Mouse (Mus musculus): Measurements from ENCODE around the gene Nsd2. TPM values are rescaled to one million over a fixed set of nuclear protein-coding genes. Genes with fewer than 3 reads are reported as not detected.
A peak's percentile ranks its signal among the peaks of the same experiment; 100 is the strongest.

The Nsd2 gene
- polyA plus RNA-seq (2015; fragmentation: Nextera tagmentation; extraction: Ambion mirVana): 78.6 and 81.6 TPM in 2 replicates

DNA sequence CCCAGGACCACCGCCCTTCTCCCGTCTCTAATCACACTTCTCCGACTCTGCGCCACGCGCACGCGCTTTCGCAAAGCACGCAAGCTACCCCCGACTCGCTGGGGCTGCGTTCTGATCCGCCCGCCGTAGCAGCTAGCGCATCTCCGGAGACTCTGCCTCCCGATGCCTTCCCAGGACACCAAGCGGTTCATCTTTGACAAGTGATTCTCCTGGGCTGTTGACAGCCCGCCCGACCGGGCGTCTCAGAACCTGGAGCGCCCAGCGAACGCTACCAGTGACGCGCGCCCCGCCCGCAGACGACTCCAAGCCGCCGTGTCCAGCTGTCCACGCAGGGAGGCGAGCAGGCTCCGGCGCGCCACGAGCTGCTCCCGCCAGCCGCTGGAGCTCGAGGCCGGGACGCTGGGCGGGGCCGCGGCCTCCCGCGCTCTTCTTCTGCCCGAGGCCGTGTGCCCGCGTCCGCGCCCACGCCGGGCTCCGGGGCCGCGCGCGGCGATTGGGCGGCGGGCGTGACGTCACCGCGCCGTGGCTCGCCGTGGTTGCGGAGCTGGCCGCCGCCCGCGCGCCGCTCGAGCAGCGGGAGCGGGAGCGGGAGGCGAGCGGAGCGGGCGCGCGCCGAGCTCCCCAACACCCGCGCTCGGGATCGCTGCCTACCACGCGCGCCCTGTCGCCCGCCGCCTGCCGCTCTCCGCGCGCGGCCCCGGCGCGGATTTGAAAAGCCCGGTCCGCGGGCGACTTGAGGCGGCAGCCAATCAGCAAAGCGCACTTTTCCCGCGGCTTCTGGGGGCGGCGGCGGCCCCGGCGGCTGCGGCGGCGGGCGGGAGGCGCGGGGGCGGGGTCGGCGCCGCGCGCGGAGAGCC is at the start of gene Nsd2:
Gene Nsd2 (plus strand): TSS at position 850 of the 857 bp plus-strand sequence.
- ATAC-seq (replicated peaks): peak; percentile 90
- Histone ChIP-seq H3K9me3 (no peaks in the 10 kb centered on the region), H3K4me3 (peak within 1 kb of the TSS; percentile 99), H3K4me2 (peak within 1 kb of the TSS; percentile 88), H3K27ac (peak within 1 kb of the TSS; percentile 100), H3K36me3 (replicated peaks) (no peaks in the 10 kb centered on the region), H3K9ac (peak within 1 kb of the TSS; percentile 98), H3K27me3 (replicated peaks) (no peaks in the 10 kb centered on the region), H3K4me1 (peaks cover 43% of the 10 kb centered on the region)
- WGBS: under 1% methylated on average over 124 of the region's 136 CpGs

DNA sequence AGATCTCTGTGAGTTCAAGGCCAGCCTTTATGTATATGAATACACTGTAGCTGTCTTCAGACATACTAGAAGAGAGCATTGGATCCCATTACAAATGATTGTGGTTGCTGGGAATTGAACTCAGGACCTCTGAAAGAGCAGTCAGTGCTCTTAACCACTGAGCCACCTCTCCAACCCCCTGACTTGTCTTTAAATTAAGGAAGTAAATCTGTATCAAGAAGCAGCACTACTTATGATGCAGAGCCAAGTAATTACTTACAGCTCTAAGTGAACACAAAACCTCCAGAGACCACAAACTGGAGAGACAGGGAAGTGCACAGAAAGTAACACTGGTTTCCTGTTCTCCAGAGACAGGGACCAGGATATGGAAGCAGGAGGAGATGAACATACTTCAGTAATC is 43.3 kb upstream of the Nsd2 start:
- Histone ChIP-seq H3K4me3 (no peak overlapping the region), H3K4me1 (peaks cover 18% of the 10 kb centered on the region), H3K9ac (no peak overlapping the region), H3K9me3 (no peaks in the 10 kb centered on the region), H3K4me2 (no peak overlapping the region), H3K27ac (no peak overlapping the region), H3K27me3 (replicated peaks) (no peaks in the 10 kb centered on the region), H3K36me3 (replicated peaks) (peaks cover 5% of the 10 kb centered on the region; the same call in 1 of the 2 replicates)
- ATAC-seq (replicated peaks): no peak

DNA sequence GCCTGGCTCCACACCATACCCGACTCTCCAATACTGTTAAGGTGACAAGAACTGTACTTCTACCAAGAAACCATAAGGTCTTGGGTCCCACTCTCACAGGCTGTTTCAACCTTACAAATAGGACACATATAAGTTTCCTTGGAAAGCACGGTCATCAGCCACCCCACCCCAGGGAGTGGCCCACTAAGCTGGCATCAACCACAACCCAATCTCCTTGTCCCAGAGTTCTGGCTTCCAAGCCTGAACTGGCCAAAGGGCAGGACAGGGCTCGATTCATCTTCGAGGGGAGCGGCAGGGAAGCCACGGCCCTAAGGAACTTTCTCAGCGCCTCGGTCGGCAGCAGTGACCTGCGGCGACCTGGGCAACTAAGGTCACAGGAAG is 38.6 kb upstream of the Nsd2 start:
- peak; percentile 25 for ATAC-seq (replicated peaks)
- H3K9ac ChIP-seq: peak overlapping the region; percentile 95
- peak overlapping the region; percentile 91 for H3K27ac ChIP-seq
- peak overlapping the region; percentile 96 for H3K4me3 ChIP-seq
- 5% methylated on average over 11 of the region's 11 CpGs for WGBS
- H3K36me3 ChIP-seq (replicated peaks): peaks cover 5% of the 10 kb centered on the region; the same call in 1 of the 2 replicates
- peaks cover 23% of the 10 kb centered on the region for H3K4me1 ChIP-seq
- peak overlapping the region; percentile 85 for H3K4me2 ChIP-seq
- no peaks in the 10 kb centered on the region for H3K27me3 ChIP-seq (replicated peaks)
- H3K9me3 ChIP-seq: no peaks in the 10 kb centered on the region

DNA sequence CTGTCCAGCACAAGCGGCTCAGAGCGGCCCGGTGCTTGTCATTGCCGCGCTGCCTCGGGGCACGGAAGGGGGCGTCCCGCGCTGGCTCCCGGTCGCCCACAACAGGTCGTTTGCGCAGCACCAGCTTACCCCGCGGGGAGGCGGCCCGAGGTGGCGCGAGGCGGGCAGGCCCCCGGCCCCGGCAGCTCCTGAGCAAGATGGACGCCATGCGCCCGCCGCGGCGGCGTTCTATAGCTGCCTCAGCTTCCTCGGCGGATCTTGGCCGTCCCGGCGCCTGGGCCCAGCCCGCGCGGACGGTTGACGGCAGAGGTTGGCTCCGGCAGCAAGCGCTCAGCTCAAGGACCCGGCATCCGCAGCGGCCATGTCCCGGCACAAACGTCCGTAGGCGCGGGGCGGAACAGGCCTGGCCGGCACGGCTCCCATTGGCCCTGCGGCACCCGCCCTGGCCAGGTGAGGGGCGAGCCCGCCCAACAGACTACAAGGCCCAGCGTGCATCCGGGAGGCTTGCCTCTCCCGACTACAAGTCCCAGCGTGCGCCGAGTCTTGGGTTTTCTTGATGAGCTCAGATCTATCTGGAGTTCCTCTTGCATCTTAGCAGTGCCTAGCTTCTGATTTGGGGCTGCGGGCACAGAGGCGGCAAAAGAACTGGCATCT is 38.1 kb upstream of the Nsd2 start, which contains the start of gene Letm1:
Gene Letm1 (minus strand): TSS at position 473 of the 654 bp plus-strand sequence.
- Histone ChIP-seq H3K27ac (peak within 1 kb of the TSS; percentile 91), H3K4me2 (peak within 1 kb of the TSS; percentile 85), H3K27me3 (replicated peaks) (no peaks in the 10 kb centered on the region), H3K36me3 (replicated peaks) (peaks cover 5% of the 10 kb centered on the region; the same call in 1 of the 2 replicates), H3K9me3 (no peaks in the 10 kb centered on the region), H3K4me1 (peaks cover 23% of the 10 kb centered on the region), H3K4me3 (peak within 1 kb of the TSS; percentile 96), H3K9ac (peak within 1 kb of the TSS; percentile 95)
- peak; percentile 100 for ATAC-seq (replicated peaks)
- under 1% methylated on average over 65 of the region's 65 CpGs for WGBS

DNA sequence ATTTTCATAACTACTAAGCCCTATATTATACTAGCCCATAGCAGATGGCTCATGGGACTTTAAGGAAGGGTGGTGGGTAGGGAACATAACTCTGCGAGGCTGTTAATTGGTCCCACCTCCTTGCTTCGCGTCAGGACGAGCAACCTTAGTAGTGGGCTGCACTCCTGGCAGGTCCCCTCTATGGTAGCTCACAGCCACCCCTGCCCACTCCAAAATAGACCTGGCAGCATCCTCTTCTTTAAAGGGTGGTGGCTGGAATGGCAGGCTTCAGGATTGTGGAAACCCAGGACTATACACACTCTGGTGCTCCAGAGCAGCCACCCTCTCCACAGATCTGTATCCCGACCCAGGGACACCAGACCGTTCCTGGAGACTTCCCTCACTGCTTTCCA is 37.5 kb upstream of the Nsd2 start:
- peak overlapping the region; percentile 85 for H3K4me2 ChIP-seq
- WGBS: 7% methylated on average over 6 of the region's 6 CpGs
- H3K4me3 ChIP-seq: peak overlapping the region; percentile 96
- no peaks in the 10 kb centered on the region for H3K27me3 ChIP-seq (replicated peaks)
- H3K4me1 ChIP-seq: peaks cover 23% of the 10 kb centered on the region
- peak overlapping the region; percentile 95 for H3K9ac ChIP-seq
- H3K27ac ChIP-seq: peak overlapping the region; percentile 91
- ATAC-seq (replicated peaks): peak; percentile 84
- no peaks in the 10 kb centered on the region for H3K9me3 ChIP-seq
- no peaks in the 10 kb centered on the region for H3K36me3 ChIP-seq (replicated peaks)

DNA sequence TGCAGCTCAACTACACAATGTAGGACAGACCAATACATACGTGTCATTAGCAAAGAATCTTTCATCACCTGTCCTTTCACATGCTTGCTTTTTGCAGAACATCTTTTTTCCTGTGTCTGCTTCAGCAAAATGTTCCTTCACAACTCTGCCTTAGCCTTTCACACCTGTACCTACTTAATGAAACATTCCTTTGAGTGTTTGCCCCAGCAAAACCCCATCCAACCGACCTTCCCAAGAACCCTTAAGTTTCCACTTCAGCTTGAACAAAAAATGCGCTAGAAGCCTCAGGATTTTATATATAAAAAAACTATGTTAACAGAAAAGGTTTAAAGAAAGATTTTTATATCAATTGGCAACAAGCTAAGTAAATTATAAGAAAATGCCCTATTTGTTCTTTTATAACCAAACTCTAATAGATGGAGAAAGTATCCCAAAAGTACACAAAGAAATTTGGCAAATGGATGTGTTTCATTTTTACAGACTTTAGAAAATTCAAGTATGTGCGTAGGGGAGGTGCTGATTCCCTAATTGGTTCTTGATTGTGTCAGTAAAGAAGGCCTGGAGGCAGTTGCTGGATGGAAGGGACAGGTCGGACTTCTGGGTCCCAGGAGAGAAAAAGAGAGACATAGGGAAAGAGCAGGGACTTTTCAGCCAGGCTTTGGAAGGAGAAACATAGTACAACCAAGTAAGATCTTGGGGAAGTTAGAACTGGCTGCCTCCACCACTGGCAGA is 28.4 kb upstream of the Nsd2 start:
- no peak overlapping the region for H3K4me3 ChIP-seq
- no peak overlapping the region for H3K9ac ChIP-seq
- H3K27me3 ChIP-seq (replicated peaks): no peaks in the 10 kb centered on the region
- H3K4me1 ChIP-seq: no peaks in the 10 kb centered on the region
- no peak overlapping the region for H3K4me2 ChIP-seq
- 78% methylated on average over 5 of the region's 5 CpGs for WGBS
- no peaks in the 10 kb centered on the region for H3K9me3 ChIP-seq
- no peak overlapping the region for H3K27ac ChIP-seq
- no peak for ATAC-seq (replicated peaks)
- no peaks in the 10 kb centered on the region for H3K36me3 ChIP-seq (replicated peaks)

DNA sequence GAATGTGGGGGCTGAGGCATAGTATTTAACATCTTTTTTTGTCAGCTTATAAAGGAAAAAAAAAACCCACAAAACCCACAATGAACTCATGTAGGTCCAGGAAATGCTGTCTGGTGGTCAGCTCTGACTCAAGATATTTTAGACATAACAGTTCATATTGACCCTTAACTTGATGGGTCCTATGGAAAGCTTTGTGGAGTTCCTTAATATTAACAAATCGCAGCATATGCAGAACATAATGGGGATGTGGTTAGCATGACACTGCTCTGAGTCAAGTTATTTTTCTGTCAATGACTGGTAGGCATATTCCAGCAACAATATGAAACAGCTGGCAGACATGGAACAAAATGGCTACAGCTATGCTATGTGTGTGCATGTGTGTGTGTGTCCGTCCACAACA is 17.2 kb upstream of the Nsd2 start:
- no peak overlapping the region for H3K4me2 ChIP-seq
- H3K9ac ChIP-seq: no peak overlapping the region
- no peaks in the 10 kb centered on the region for H3K36me3 ChIP-seq (replicated peaks)
- peaks cover 4% of the 10 kb centered on the region; the same call in 1 of the 2 replicates for H3K9me3 ChIP-seq
- H3K27ac ChIP-seq: no peak overlapping the region
- no peak overlapping the region for H3K4me3 ChIP-seq
- ATAC-seq (replicated peaks): no peak
- H3K27me3 ChIP-seq (replicated peaks): no peaks in the 10 kb centered on the region
- no peaks in the 10 kb centered on the region for H3K4me1 ChIP-seq
- WGBS: 91% methylated on average over 2 of the region's 2 CpGs

DNA sequence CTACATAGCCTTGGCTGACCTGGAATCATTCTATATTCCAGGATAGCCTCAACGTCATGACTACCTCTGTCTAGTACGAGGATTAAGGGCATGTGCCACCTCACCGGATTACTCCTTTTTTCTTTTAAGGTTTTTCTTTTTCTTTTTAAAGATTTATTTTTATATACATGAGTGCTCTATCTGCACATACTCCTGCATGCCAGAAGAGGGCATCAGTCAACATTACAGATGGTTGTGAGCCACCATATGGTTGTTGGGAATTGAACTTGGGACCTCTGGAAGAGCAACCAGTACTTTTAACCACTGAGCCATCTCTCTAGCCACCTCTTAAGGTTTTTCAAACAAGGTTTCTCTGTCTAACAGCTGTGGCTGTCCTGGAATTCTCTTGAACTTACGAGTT is 9.0 kb upstream of the Nsd2 start:
- no peak overlapping the region for H3K4me2 ChIP-seq
- no peak overlapping the region for H3K9ac ChIP-seq
- no peaks in the 10 kb centered on the region for H3K27me3 ChIP-seq (replicated peaks)
- H3K27ac ChIP-seq: no peak overlapping the region
- WGBS: 85% methylated on average over 4 of the region's 4 CpGs
- H3K4me3 ChIP-seq: no peak overlapping the region
- H3K9me3 ChIP-seq: no peaks in the 10 kb centered on the region
- no peaks in the 10 kb centered on the region for H3K36me3 ChIP-seq (replicated peaks)
- no peaks in the 10 kb centered on the region for H3K4me1 ChIP-seq
- ATAC-seq (replicated peaks): no peak

DNA sequence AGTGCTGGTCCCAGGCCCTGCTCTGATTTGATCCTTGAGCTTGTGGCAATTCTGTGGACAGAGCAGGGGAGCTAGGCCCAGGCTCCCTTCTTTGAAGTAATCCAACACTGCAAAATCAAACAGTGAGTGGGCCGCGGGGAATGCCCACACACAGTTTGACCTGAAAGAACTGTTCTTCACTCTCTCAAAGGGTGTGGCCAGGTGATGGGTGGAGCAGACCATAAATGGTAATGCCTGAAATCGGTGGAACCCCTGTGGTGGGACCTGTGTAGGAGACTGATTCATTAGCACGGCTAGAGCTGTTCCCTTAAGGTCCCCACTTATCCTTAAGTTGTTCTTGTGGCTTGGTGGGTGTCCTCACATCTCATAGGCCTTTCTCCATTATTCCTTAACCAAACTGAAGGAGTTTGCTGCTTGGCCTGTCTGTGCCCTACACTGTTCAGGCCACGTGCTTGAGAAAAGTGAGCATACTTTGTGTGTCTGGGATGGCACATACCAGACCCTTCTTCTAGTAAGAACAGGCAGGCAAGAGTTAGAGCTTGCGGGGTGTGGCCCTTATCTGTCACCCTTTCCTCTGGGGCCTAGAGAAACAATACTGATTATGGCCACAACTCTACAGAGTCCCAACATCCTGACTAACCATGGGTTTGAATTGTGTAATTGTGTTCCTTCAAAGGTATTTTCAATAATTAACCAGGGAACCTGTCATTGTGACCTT is 4.4 kb upstream of the Nsd2 start:
- 87% methylated on average over 6 of the region's 6 CpGs for WGBS
- Histone ChIP-seq H3K27ac (no peak overlapping the region), H3K4me1 (peaks cover 13% of the 10 kb centered on the region), H3K9ac (no peak overlapping the region), H3K4me2 (no peak overlapping the region), H3K4me3 (no peak overlapping the region), H3K36me3 (replicated peaks) (no peaks in the 10 kb centered on the region), H3K27me3 (replicated peaks) (no peaks in the 10 kb centered on the region), H3K9me3 (no peaks in the 10 kb centered on the region)
- no peak for ATAC-seq (replicated peaks)

DNA sequence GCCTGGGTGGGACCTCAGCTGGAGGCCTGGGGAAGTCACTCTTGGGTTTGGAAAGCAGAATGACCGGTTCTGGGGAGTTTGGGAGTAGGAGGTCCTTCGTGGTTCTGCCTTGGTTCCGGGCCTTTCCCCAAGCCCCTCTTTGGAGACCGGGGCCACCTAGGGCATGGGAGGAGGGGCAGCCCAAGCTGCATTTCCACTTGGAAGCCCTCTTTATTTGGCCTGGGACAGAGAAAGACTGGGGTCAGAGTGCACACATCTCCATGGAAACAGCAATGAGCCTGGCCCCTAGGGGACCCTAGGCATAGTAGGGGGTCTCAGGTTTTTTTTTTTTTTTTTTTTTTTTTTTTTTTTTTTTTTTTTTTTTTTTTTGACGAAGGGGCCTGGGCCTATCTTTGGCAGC is 2.4 kb upstream of the Nsd2 start:
- Histone ChIP-seq H3K36me3 (replicated peaks) (no peaks in the 10 kb centered on the region), H3K4me2 (no peak overlapping the region), H3K27me3 (replicated peaks) (no peaks in the 10 kb centered on the region), H3K9ac (no peak overlapping the region), H3K9me3 (no peaks in the 10 kb centered on the region), H3K4me1 (peaks cover 26% of the 10 kb centered on the region), H3K4me3 (no peak overlapping the region), H3K27ac (no peak overlapping the region)
- ATAC-seq (replicated peaks): no peak
- 9% methylated on average over 5 of the region's 5 CpGs for WGBS

DNA sequence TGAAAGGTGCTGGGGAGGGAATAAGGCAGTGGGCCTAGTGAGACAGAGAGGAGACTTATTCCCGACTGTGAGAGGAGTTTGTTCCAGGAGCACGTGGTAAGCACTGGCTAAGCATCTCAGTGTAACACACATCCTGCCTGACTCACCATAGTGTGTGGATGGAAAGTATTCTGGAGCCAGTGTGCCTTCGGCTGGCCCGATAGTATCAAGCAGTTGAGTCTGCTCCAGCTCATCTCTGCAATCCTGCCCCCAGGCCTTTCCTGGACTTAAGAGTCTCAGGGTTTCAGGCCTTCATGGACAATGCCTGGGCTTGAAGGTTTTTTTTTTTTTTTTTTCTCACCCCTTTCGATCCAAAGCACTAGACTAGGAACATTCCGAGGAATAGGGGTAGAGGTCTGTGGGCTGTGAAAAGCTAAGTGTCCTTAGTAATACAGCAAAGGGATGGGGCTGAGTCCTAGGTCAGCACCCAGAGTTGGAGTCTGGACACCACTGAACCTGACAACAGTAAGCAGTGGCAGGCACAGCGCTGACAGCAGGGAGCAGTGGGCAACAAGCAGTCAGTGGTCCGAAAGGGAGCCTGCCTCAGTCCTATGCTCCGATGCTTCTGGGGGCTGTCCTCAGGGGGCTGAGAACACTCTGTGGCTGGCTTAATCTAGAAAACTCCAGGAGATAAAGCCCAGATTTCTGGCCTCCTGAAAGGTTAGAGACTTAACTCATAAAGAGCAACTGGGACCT is 1.2 kb upstream of the Nsd2 start:
- H3K4me2 ChIP-seq: peak overlapping the region; percentile 88
- no peaks in the 10 kb centered on the region for H3K27me3 ChIP-seq (replicated peaks)
- H3K27ac ChIP-seq: peak overlapping the region; percentile 100
- ATAC-seq (replicated peaks): peak; percentile 57
- H3K36me3 ChIP-seq (replicated peaks): no peaks in the 10 kb centered on the region
- no peaks in the 10 kb centered on the region for H3K9me3 ChIP-seq
- peak overlapping the region; percentile 85 for H3K9ac ChIP-seq
- H3K4me1 ChIP-seq: peaks cover 35% of the 10 kb centered on the region
- peak overlapping the region; percentile 99 for H3K4me3 ChIP-seq
- 9% methylated on average over 9 of the region's 9 CpGs for WGBS
